Mouse (Mus musculus) limb, embryonic 12.5 days (tissue): ENCODE data around the gene Parp9. TPM values are rescaled to one million over a fixed set of nuclear protein-coding genes. Genes with fewer than 3 reads are reported as not detected.
"Not testable (repeated sequence)": the region's sequence is repeated elsewhere in the genome, so short reads cannot be mapped to it uniquely, and the experiment has no call there.

Experiments used
- ATAC-seq: fragments of 200-750 bp; cut with Nextera tagmentation; 2 replicates; pipeline ENCODE4 v1.8.0; 2017; ENCODE audit warnings: low read depth, moderate TSS enrichment; ENCODE audit not compliant: insufficient number of reproducible peaks, insufficient read depth, low FRiP score, low TSS enrichment
- H3K27ac ChIP-seq: fragments of 300-500 bp; sonication (generic); 2 replicates; pipeline ENCODE4 v1.5.1; 2016; ENCODE audit warnings: mild to moderate bottlenecking, moderate library complexity
- H3K27me3 ChIP-seq: fragments of 300-500 bp; sonication (generic); 2 replicates; pipeline ENCODE4 v1.6.1; 2016; ENCODE audit warnings: mild to moderate bottlenecking, moderate library complexity
- H3K36me3 ChIP-seq: fragments of 300-500 bp; sonication (generic); 2 replicates; pipeline ENCODE4 v1.6.1; 2016; ENCODE audit warnings: mild to moderate bottlenecking, moderate library complexity
- H3K4me1 ChIP-seq: fragments of 300-500 bp; sonication (generic); replicated peaks from 2 replicates; pipeline ENCODE4 v1.6.1; 2016
- H3K4me2 ChIP-seq: fragments of 300-500 bp; sonication (generic); 2 replicates; pipeline ENCODE4 v1.6.1; 2016; ENCODE audit warnings: mild to moderate bottlenecking, moderate library complexity
- H3K4me3 ChIP-seq: fragments of 300-500 bp; sonication (generic); replicated peaks from 2 replicates; pipeline ENCODE4 v1.5.1; 2016; ENCODE audit warnings: mild to moderate bottlenecking
- H3K9ac ChIP-seq: fragments of 300-500 bp; sonication (generic); replicated peaks from 2 replicates; pipeline ENCODE4 v1.6.1; 2016; ENCODE audit warnings: mild to moderate bottlenecking, moderate library complexity
- H3K9me3 ChIP-seq: fragments of 300-500 bp; sonication (generic); 2 replicates; pipeline ENCODE4 v1.6.1; 2016; ENCODE audit warnings: mild to moderate bottlenecking, moderate library complexity
- WGBS: fragments of 180-500 bp; shearing (Covaris S2); methylation state at CpG from one replicate; pipeline ENCODE4 v1.1.7; 2016; 5-methylcytosine and 5-hydroxymethylcytosine counted together
- polyA plus RNA-seq: library from polyadenylated mRNA; unstranded; fragments of >200 nt; fragmentation: Nextera tagmentation; extraction: Ambion mirVana; gene quantifications from 2 replicates; pipeline ENCODE4 v1.2.1, GENCODE M21; 2016

Parp9 gene
- polyA plus RNA-seq, 1 experiment from 2014 or later = 3.8 TPM

DNA sequence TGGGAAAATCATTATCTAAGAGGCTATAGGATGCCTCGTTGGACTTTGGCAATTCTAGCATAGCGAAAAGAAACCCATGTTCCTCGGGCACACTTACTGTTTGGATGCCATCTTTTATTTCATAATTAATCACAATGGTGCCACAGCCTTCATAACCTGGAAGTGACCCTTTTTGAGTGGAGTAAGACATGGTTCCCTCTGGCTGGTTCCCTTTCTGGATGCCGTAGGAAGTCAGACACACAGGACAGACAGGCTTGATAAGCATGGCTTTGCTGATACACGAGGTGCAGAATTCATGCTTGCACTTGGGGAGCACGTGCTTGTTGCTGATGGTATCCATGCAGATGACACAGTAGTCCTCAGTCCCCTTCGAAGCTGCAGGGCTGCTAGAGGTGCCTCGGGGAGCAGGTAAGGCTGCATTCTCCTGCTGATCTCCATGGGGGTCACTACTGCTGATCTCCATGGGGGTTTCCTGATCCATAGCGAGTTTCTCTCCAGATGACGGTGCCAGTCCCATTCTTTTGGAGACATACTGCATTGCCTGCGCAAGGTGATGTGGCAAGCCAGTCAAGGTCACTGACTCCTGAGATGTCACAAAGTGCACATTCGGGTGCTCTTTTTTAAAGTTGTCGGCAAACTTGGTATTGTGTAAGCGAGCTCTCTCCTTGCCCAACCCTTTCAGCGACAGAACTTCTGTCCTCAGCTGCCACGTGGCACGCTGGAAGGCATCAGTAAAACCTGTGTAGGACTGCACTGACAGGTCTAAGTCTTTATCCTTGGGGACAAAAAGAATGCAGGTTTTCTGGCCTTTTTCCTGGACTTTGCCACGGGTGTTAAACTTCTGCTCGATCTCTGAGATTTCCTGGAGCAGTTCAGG lies 5.9 kb upstream of the Parp9 start:
- H3K27me3 ChIP-seq = peaks cover 3% of the 10 kb centered on the region; the same call in 1 of the 2 replicates
- H3K4me3 ChIP-seq = no peak overlapping the region
- 85% methylated on average over 19 of the region's 19 CpGs for WGBS
- no peaks in the 10 kb centered on the region for H3K9me3 ChIP-seq
- H3K9ac ChIP-seq = no peak overlapping the region
- ATAC-seq = no peak
- no peaks in the 10 kb centered on the region for H3K4me1 ChIP-seq
- H3K36me3 ChIP-seq = no peaks in the 10 kb centered on the region
- H3K27ac ChIP-seq = no peak overlapping the region
- no peak overlapping the region for H3K4me2 ChIP-seq

DNA sequence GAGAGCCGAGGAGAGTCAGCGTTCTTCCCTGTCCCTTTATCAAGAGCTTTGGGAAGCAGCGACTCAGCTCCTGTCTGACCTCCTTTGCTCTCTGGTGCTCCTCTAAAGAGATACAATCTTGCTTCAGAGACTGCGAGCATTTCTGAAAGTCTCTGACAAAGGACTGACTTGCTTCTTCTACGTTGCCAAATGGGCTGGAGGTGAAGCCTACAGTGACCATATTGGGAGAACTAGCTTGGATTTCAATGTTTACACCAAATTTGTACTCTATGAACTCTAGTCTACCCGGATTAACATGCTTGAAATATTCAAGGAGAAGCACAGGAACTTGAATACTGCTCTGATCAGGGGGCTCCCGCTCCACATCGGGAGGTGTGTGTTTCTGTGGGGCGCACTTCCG lies 5.1 kb upstream of the Parp9 start:
- Histone ChIP-seq H3K4me3 (no peak overlapping the region), H3K9me3 (no peaks in the 10 kb centered on the region), H3K36me3 (no peaks in the 10 kb centered on the region), H3K27ac (no peak overlapping the region), H3K9ac (no peak overlapping the region), H3K27me3 (peaks cover 3% of the 10 kb centered on the region), H3K4me1 (no peaks in the 10 kb centered on the region), H3K4me2 (no peak overlapping the region)
- ATAC-seq = no peak
- 89% methylated on average over 10 of the region's 10 CpGs for WGBS

DNA sequence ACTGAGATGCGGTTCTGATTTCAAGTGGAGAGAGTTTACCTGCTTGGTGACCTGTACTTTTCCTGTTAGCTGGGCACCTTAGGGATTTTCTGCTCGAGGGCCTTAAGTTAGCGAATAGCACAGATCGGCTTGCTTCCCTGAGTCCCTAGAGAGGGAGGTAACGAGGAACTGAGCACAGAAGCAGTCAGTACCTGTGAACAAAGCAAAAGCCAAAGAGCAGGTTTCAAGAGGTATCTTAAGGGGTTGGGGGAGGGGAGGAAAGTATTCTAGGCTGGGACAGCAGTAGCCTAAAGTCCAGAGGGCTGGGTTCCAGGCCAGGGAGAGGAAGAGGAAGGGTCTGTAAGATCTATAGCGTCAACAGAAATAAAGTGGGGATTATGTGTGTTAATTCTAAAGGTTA lies 991 bp downstream of the Parp9 start:
- Histone ChIP-seq H3K4me3 (peak overlapping the region; percentile 62), H3K4me1 (peaks cover 7% of the 10 kb centered on the region; the same call in 1 of the 2 replicates), H3K4me2 (peak overlapping the region; percentile 78), H3K27ac (no peak overlapping the region), H3K27me3 (peaks cover 10% of the 10 kb centered on the region), H3K36me3 (peaks cover 2% of the 10 kb centered on the region; the same call in 1 of the 2 replicates), H3K9ac (peak overlapping the region; percentile 73), H3K9me3 (no peaks in the 10 kb centered on the region)
- 8% methylated on average over 6 of the region's 6 CpGs for WGBS
- no peak for ATAC-seq

DNA sequence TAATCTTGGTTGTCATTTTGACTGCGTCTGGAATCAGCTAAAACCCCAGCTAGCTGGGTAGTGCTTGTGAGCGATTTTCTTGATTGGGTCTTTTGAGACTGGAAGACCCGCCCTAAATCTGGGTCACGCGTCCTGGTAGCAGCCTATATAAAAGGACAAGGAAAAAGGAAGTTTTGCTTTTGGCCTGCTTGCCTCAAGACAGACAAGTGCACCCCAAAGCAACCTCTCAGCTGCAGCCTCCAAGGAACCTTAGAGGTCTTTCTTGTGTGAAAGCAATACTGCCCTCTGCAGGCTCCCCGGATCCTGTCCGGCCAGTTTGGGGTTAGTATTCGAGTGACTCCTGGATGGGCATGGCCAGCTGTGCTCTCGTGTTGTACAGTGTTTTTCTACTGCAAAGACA lies 1.4 kb downstream of the Parp9 start:
- ATAC-seq = 0 out of 2 replicates have a peak, but pooled peaks have one; percentile 52
- peak overlapping the region; percentile 78 for H3K4me2 ChIP-seq

DNA sequence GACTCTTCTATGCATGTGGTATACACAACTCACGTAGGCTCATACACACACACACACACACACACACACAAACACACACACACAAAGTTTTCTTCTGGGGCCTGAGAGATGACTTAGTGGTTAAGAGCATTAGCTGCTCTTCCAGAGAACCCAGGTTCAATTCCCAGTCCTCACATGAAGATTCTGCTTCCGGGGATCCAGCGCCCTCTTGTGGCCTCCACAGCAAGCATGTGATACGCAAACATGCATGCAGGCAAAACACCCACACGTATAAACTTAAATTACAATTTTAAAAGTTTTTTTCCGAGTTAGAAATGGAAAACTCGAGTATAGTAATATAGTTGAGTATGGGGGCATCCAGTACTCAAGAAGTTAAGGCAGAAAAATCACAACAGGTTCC lies 3.1 kb downstream of the Parp9 start:
- WGBS = 84% methylated on average over 7 of the region's 7 CpGs
- no peak overlapping the region for H3K9ac ChIP-seq

More for the DNA sequence above, 1.4 kb downstream of the Parp9 start:
- H3K4me3 ChIP-seq = peak overlapping the region; percentile 62
- H3K27ac ChIP-seq = no peak overlapping the region
- H3K27me3 ChIP-seq = peaks cover 10% of the 10 kb centered on the region
- H3K9ac ChIP-seq = no peak overlapping the region
- H3K4me1 ChIP-seq = peaks cover 7% of the 10 kb centered on the region; the same call in 1 of the 2 replicates
- 17% methylated on average over 9 of the region's 9 CpGs for WGBS
- no peaks in the 10 kb centered on the region for H3K9me3 ChIP-seq
- H3K36me3 ChIP-seq = peaks cover 2% of the 10 kb centered on the region; the same call in 1 of the 2 replicates

DNA sequence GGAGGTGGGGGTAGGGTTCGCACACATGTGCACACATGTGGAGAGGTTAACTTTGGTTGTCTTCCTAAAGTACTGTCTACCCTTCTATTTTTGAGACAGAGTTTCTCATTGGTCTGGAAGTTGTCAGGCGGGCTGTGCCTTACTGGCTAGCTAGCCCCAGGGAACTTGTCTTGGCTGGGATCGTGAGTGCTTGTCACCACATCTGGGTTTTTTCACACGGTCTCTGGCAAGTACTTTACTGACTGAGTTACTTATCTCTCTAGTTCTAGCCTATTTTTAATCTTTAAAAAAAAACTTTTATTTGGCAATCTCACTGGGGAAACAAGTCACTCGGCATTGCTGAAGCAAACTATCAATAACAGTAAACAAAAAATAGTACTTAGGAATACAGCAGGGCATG lies 11.0 kb downstream of the Parp9 start:
- no peak overlapping the region for H3K27ac ChIP-seq
- WGBS = 84% methylated on average over 5 of the region's 5 CpGs
- H3K9ac ChIP-seq = no peak overlapping the region
- no peaks in the 10 kb centered on the region for H3K27me3 ChIP-seq
- no peaks in the 10 kb centered on the region for H3K36me3 ChIP-seq
- no peaks in the 10 kb centered on the region for H3K9me3 ChIP-seq
- no peaks in the 10 kb centered on the region for H3K4me1 ChIP-seq
- no peak overlapping the region for H3K4me3 ChIP-seq
- ATAC-seq = no peak
- no peak overlapping the region for H3K4me2 ChIP-seq

More for the DNA sequence above, 3.1 kb downstream of the Parp9 start:
- Histone ChIP-seq H3K4me2 (no peak overlapping the region), H3K27me3 (peaks cover 7% of the 10 kb centered on the region; the same call in 1 of the 2 replicates), H3K9me3 (no peaks in the 10 kb centered on the region), H3K36me3 (peaks cover 2% of the 10 kb centered on the region; the same call in 1 of the 2 replicates), H3K27ac (no peak overlapping the region), H3K4me3 (no peak overlapping the region), H3K4me1 (peaks cover 7% of the 10 kb centered on the region; the same call in 1 of the 2 replicates)
- ATAC-seq = no peak

DNA sequence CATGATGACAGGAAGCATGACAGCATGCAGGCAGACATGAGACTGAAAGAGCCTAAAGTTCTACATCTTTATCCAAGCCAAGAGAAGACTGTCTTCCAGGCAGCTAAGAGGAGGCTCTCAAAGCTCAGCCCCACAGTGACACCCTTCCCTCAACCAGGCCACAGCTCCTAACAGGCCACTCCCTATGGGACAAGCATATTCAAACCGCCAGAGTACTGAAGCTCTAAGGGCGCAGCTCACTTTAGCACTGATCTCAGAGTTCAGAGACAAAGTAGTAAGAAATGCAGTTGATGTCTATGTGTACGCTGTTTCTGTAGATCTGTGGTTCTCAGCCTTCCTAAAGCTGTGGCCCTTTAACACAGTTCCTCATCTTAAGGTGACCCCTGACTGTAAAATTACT lies 12.9 kb downstream of the Parp9 start:
- Histone ChIP-seq H3K9me3 (no peaks in the 10 kb centered on the region), H3K4me3 (no peak overlapping the region), H3K27me3 (no peaks in the 10 kb centered on the region), H3K4me2 (no peak overlapping the region), H3K9ac (no peak overlapping the region), H3K27ac (no peak overlapping the region), H3K4me1 (no peaks in the 10 kb centered on the region), H3K36me3 (no peaks in the 10 kb centered on the region)
- whole genome bisulfite sequencing = 86% methylated on average over 3 of the region's 3 CpGs
- no peak for ATAC-seq

DNA sequence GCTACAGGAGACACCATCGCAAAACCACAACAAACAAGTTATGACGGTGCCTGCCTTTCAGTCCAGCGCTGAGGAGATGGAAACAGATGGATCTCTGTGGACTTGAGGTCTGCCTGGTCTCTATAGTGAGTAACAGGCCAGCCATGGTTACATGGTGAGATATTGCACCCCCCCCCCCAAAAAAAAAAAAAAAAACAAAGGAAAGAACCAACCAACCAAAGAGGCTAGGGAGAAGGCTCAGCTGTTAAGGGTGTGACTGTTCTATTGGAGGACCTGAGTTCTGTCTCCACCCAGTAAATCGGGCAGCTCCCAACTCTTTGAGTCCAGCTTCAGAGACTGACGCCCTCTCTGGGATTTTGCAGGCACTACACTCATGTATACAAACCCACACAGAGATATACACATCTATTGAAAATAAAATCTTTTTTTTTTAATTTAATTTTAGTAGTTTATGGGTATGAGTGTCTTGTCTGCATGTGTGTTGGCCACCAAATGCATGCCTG lies 14.4 kb downstream of the Parp9 start:
- WGBS = 90% methylated on average over 5 of the region's 5 CpGs
- Histone ChIP-seq H3K9me3 (no peaks in the 10 kb centered on the region), H3K4me1 (no peaks in the 10 kb centered on the region), H3K27ac (no peak overlapping the region), H3K4me3 (no peak overlapping the region), H3K9ac (no peak overlapping the region), H3K4me2 (no peak overlapping the region), H3K36me3 (no peaks in the 10 kb centered on the region), H3K27me3 (no peaks in the 10 kb centered on the region)
- ATAC-seq = no peak

DNA sequence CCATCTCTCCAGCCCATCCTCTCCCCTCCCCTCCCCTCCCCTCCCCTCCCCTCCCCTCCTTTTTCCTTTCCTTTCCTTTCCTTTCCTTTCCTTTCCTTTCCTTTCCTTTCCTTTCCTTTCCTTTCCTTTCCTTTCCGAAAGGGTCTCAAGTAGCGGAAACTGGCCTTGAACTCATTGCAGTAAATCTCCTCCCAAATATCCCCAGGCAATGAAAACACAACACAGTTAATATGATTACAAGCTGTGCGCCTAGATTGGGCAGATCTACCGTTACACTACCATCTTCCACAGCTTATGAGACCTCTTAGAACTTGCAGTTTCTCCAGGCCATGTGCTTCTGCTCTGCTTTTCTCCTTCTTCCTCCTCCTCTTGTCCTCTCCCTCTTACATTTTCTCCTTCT lies 27.7 kb downstream of the Parp9 start:
- not testable (repeated sequence) for H3K4me2 ChIP-seq, H3K27ac ChIP-seq, ATAC-seq, H3K27me3 ChIP-seq, H3K9ac ChIP-seq, H3K9me3 ChIP-seq, H3K4me3 ChIP-seq, H3K36me3 ChIP-seq
- whole genome bisulfite sequencing = 39% methylated on average over 3 of the region's 4 CpGs
- peaks cover 11% of the 10 kb centered on the region for H3K4me1 ChIP-seq

DNA sequence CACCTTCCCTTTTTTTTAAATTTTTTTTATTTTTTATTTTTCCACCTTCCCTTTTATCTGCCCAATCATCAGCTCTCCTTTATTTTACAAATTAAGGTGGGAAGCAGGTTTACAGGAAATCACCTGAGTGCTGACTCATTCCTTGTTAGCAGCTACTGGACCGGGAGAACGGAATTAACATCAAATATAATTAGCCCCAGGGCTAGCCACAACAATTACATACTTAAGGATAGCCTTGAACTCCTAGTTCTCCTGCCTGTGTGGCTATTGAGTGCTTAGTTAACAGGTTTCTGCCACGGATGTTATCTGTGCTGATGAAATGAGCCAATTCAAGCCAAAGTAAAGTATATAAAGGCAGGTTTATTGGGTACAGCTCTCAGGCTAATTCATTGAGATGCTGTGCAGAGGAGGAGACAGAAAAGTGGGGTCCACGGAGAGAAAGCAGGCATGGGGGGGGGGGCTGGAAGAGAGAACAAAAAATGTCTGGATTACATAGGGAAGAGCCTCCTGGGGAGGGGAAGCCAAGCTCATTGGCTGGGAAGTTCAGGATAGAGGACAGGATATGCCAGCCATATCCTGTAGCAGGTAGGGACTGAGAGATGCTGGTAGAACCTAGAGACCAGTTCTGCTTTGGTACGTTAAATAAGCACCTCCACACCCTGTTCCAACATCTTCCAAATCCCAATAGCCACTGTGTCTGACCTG lies 28.3 kb downstream of the Parp9 start:
- no peak overlapping the region for H3K27ac ChIP-seq
- H3K4me2 ChIP-seq = no peak overlapping the region
- no peaks in the 10 kb centered on the region for H3K27me3 ChIP-seq
- H3K9me3 ChIP-seq = no peaks in the 10 kb centered on the region
- peaks cover 11% of the 10 kb centered on the region for H3K4me1 ChIP-seq
- no peaks in the 10 kb centered on the region for H3K36me3 ChIP-seq
- H3K4me3 ChIP-seq = no peak overlapping the region
- ATAC-seq = no peak
- 39% methylated on average over 5 of the region's 5 CpGs for WGBS
- no peak overlapping the region for H3K9ac ChIP-seq

DNA sequence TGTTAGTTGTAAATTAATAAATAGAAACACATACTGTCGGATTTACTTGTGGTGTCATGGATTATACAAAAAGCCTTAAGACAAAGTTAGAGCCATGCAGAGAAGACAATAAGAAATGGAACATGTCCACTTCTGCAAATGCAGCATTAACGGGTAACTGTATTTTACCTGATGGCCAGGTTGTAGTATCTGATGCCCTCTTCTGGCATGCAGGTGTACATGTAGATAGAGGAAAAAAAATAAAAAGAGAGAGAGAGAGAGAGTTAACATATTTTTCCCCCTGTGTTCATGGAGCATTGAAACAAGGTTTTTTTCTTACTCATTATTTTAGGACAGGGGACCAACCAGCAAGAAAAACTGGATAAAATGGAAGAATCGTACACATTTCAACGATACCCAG lies 29.0 kb downstream of the Parp9 start:
- no peak for ATAC-seq
- H3K4me3 ChIP-seq = no peak overlapping the region
- no peaks in the 10 kb centered on the region for H3K27me3 ChIP-seq
- no peaks in the 10 kb centered on the region for H3K36me3 ChIP-seq
- no peak overlapping the region for H3K4me2 ChIP-seq
- peaks cover 11% of the 10 kb centered on the region for H3K4me1 ChIP-seq
- H3K27ac ChIP-seq = no peak overlapping the region
- WGBS = 84% methylated on average over 4 of the region's 4 CpGs
- no peaks in the 10 kb centered on the region for H3K9me3 ChIP-seq
- H3K9ac ChIP-seq = no peak overlapping the region
